Mouse (Mus musculus): ENCODE measurements around the gene Mob3b.
A peak's percentile ranks its signal among the peaks of the same experiment; 100 is the strongest.

Gene Mob3b

DNA sequence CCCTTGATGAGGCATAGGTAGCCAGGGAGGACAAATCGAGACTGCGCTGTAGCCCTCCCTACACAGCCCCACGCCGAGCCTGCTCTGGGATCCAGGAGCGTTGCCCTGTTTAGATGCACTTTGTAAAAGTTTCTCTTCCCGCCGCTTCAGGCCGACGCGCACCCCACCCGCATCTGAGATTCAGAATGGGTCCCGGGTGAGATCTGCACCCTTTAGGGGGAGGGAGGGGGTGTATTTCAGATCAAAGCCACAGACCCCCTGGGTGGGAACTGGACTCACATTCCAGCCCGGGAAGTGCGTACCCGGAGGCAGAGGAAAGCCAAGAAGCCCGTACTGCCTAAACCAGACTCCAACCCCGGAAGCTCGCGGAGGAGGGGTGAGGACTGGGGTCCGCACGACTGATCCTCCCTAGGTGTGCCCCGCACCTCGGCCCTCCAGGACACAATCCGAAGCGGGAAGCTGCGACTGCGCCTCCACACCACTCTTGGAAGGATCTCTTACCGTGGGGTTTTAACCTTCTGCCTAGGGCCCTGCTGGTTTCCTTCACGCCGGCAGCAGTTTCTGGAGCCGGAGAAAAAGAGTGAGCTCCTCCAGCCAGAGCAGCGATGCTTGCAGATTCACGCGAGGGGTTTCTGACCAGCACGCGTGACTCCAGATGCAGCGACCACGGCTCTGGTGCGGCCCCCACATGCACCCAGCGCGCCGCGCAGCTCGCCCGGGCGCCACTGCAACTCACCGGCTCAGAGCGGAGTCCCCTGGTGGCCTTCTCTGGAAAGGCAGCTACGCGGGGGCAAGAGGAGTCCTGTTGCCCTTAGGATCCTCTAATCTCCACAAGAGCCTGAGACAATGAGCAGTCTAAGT is at the start of gene Mob3b:
Gene Mob3b, minus strand, starts transcription at position 734 of the 861 bp plus-strand sequence.
- DNase-seq (ENCODE audit: low spot score in 2 of 2), result peak; percentile 75 to 88

- DNase-seq (ENCODE audit: low spot score in 2 of 2), result no peak
Observed at GRCm38 (mm10) chr4:35204659-35205058, 47.4 kb upstream of the Mob3b start.

DNA sequence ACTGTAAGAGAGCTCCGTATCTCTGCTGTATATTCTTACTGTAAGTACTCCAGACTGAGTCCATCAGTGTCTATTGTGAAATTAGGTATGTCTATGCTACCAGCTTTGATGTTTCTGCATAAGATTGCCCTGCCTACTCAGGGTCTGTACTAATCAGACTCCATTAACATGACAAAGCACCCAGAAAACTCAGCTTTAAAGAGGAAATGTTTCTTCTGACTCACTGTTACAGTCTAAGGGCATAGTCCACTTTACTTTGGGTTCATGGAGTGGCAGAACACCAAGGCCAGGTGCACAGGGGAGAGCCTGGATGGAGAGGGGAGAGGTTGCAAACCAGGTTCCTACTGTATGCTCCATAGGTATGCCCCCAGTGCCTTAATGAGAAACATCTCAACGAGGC is 46.4 kb upstream of the Mob3b start:
- DNase-seq (ENCODE audit: low spot score in 2 of 2), result no peak

GRCm38 (mm10) chr4:35201700-35202099 is 44.4 kb upstream of the Mob3b start:
- DNase-seq (ENCODE audit: low spot score in 2 of 2), result no peak

- no peak for DNase-seq (ENCODE audit: low spot score in 2 of 2)
Observed at GRCm38 (mm10) chr4:35192725-35193124, 35.4 kb upstream of the Mob3b start.

DNA sequence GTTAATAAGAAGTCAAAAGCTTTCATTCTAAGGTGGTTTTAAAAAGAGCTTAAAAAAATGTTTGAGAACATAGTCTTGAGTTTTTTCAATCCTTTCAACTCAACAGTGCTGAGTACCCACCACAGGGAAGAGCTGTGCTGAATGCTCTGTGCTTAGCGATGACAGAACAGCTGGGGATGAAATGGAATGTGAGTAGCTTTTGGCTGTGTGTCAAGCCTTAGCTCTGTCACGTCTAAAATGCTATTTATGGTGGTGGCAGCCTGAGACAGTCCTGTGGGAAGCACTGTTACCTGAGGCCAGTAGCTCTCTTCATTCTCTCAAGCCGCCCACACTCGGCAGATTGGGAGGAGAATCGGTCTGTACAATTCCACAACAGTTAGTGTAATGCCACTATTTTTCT is 32.5 kb upstream of the Mob3b start:
- DNase-seq (ENCODE audit: low spot score in 2 of 2), result no peak

- DNase-seq (ENCODE audit: low spot score in 2 of 2), result no peak
Observed at GRCm38 (mm10) chr4:35187617-35188326, 30.5 kb upstream of the Mob3b start.

DNA sequence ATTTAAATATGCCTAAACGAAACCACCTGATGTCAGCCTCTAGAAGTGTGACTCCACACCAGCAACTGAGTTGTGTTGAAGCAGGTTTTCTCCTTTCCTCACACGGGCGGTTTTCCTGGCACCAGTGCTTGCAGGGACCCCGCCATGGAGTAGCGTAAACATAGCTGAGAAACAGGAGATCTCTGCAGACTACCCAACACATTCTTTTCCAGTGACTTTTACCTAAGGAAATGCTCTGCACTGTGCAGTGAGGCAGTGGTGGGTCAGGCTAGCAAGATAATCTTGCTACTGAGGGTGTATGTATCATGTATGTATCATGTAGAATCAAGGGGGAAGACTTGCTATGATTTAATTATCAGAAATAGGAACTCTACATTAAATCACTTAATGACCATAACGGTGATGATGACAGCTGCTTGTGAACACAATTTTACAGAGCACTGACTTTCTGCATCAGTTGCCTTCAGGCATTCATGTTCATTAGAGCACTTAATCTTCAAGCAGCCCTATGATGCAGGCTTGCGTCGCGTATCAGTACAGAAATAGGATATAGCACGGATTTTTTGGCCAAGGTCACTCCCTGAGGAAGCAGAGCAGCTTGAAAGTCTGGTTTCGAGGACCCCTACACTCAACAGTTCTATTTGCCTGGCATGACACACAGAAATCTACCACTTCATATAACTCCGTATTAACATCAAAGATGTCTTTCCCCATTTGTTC is 20.8 kb upstream of the Mob3b start:
- DNase-seq (ENCODE audit: low spot score in 2 of 2), result no peak

- no peak for DNase-seq (ENCODE audit: low spot score in 2 of 2)
Observed at GRCm38 (mm10) chr4:35175566-35175965, 18.3 kb upstream of the Mob3b start.

GRCm38 (mm10) chr4:35173551-35173950 is 16.3 kb upstream of the Mob3b start:
- no peak for DNase-seq (ENCODE audit: low spot score in 2 of 2)

DNA sequence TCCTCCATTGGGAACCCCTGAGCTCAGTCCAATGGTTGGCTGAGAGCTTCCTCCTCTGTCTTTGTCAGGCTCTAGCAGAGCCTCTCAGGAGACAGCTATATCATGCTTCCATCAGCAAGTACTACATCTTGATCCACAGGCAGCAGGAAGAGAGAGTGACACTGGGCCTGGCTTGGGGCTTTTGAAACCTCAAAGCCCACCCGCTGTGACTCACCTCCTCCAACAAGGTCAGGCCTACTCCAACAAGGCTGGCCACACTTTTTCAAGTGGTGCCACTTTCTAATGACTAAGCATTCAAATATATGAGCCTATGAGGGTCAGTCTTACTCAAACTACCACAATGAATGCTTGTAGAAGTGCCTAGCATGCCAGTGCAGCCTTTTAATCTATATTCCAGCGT is 15.2 kb upstream of the Mob3b start:
- DNase-seq (ENCODE audit: low spot score in 2 of 2), result no peak

- DNase-seq (ENCODE audit: low spot score in 2 of 2), result peak in 1 of 2 experiments; percentile 32
Observed at GRCm38 (mm10) chr4:35169571-35170125, 12.4 kb upstream of the Mob3b start.

DNA sequence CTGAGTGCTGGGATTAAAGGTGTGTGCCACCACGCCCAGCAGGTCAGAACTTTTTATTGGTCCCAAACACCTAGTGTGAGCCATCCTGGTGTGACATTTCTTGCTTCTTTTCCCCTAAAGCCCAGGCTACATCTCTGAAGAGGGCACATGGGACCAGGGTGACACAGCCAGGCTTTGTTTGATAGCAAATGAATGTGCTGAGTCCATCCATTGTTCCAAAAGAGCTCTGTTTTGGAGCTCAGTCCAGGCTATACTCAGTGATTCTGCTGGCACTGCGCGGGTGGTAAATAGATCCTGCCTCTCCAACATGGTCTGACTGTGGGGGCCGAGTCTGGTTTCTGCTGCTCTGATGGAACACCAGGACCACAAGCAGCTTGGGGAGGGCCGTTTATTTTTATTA is 10.6 kb upstream of the Mob3b start:
- DNase-seq (ENCODE audit: low spot score in 2 of 2), result no peak

- no peak for DNase-seq (ENCODE audit: low spot score in 2 of 2)
Observed at GRCm38 (mm10) chr4:35165947-35166346, 8.7 kb upstream of the Mob3b start.

GRCm38 (mm10) chr4:35165275-35165674 is 8.0 kb upstream of the Mob3b start:
- no peak for DNase-seq (ENCODE audit: low spot score in 2 of 2)

GRCm38 (mm10) chr4:35157815-35158214 is 531 bp upstream of the Mob3b start:
- DNase-seq (ENCODE audit: low spot score in 2 of 2), result no peak

DNA sequence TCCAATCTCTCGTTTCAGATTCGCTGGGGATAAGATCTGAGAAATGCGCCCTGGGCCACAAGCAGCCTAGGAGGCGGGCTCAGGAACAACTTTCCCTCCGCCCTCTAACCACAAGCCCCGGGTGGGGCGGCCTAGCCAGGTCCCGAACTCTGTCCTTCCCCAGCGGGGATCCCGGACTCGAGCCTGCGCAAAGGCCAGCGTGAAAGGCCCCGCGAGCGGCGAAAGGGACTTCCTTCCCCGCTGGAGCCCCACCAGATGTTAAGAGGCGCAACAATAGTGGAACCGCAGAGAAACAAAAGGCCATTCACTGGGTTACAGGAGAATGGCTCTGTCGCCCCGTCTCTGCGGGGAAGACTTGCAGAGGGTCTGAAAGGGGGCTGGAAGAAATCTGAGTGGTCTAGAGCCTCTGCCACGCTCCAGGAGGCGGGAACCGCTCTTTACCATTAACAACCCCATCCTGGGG is 1.1 kb downstream of the Mob3b start:
- peak in 1 of 2 experiments; percentile 39 for DNase-seq (ENCODE audit: low spot score in 2 of 2)

GRCm38 (mm10) chr4:35155132-35155922 is 2.0 kb downstream of the Mob3b start:
- DNase-seq (ENCODE audit: low spot score in 2 of 2), result no peak

DNA sequence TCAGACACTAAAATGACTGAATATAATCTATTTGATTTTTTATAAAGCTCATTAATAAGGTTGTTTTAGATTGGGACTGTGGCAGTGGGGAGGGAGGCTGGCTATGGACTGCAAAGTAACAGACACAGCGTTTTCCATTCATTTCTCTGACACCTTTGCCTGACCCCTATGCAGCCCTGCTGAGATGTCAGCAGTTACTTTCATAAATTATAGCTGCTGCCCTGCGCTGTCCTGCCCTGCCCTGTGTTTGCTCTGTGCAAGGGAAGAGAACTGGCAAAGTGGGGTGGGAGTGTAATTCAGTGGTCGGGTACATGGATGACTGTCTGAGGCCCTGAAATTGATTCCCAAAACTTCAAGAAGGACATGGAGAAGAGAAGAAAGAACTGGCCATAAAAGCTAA is 3.2 kb downstream of the Mob3b start:
- DNase-seq (ENCODE audit: low spot score in 2 of 2), result no peak

DNA sequence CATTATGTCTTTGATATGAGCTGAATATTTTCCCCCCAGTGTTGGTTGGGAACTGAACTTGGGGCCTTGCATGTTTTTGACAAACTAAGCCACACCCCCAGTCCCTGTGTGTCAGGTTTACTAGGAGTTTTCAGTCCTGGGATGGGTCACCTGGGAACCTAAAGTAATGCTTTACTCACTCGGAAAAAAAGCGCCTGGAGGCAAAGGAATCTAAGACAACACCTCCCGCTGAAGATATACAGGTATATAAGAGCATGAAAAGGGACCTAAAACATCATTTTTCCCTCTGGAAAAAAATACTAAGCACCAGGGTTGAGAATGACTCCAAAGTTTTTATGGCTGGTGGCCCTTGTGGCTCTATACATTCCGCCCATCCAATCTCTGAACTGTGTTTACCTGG is 5.5 kb downstream of the Mob3b start, which contains the start of gene Ifnk:
Gene Ifnk, plus strand, starts transcription at position 301 of the 400 bp plus-strand sequence.
- DNase-seq (ENCODE audit: low spot score in 2 of 2), result no peak

DNA sequence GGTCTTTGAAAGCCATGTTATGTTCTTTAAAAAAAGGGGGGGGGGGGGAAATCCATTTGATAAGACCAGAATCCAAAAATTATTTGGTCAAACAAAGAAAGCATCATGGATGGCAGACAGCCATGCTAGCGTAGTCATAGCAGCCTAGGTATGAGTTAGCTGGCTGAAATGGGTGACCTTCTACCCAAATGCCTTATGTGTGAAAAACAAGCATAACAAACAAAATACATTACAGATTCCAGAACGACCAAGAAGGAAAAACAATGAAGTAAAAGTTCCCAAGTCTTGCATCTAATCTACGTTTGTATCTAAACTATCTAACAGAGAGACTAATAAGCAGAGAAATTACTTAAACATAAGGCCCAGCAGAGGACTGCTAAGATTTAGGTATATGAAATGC is 6.6 kb downstream of the Mob3b start:
- DNase-seq (ENCODE audit: low spot score in 2 of 2), result no peak

All from right cerebral cortex, postnatal 10 days (tissue).